Mouse (Mus musculus): ENCODE measurements around the gene Dnah2.
"Not testable (repeated sequence)": the region's sequence is repeated elsewhere in the genome, so short reads cannot be mapped to it uniquely, and the experiment has no call there.

Dnah2 gene

GRCm38 (mm10) chr11:69564391-69564790 is 15.5 kb upstream of the Dnah2 start:
- no peak for DNase-seq (ENCODE audit: low spot score in 2 of 2)

DNA sequence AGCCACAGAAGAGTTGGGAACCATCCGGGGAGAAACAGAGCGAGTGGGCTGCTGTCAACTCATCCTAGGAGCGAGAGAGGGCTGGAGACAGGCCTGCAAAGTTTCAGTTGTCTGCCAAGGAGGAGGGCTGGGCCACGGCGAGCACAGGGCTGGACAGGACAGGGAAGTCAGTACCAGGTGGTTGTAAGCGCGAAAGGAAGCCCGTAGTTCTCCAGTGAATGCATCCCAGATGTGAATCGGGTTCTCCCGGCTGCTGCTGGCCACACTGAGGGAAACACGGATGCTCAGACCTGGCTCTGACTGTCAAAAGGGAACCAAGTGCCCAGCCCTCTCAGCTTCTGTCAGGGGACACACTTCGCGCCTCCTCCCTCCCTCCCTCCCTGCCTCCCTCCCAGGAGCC is 14.5 kb upstream of the Dnah2 start:
- DNase-seq (ENCODE audit: low spot score in 2 of 2) = no peak

GRCm38 (mm10) chr11:69560896-69561854 is 12.3 kb upstream of the Dnah2 start:
- DNase-seq (ENCODE audit: low spot score in 2 of 2) = no peak

DNA sequence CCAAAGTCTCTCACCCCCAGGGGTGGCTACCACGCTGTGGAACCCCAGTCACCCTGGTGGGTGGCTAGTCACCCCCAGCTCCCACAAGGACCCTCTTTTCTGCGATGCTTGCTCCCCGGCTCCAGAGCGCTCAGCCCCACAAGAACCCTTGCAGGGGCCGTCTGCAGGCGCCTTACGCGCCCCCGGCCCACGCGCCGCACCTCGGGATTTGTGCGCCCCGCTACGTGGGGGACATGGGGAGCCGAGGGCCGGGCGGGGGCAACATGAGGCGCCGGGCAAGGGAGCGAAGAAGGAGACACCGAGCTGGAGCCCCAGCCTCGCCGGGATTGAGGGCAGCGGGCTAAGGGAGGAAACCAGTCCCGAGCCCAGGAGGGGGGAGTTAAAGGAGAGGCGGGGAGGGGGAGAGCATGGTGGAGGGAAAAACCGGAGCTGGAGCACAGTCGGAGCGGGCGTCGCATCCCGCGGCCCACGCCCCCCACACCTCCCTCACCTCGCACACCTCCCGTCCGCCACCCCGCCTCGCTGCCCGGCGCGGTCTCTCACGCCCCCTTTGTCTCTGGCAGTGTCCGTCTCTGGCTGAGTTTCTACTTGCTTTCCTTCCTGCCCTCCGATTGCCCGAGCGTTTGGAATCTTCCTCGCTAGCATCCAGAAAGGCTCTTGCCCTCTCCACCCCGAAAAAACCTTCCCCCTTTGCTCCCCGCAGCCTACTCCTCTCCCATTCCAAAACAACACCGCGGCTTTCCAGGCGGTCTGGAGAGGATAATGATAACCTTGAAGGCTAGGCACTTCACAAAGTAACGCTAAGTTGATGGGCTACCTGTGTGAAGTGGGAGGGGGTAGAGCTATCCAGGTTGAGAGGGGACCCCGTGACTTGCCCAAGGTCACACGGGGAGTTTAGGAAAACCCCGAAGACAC is 11.2 kb upstream of the Dnah2 start, which contains the start of gene Efnb3:
Gene Efnb3 (minus strand): TSS at position 355 of the 915 bp plus-strand sequence.
- peak in 1 of 2 experiments; percentile 24 for DNase-seq (ENCODE audit: low spot score in 2 of 2)

- DNase-seq (ENCODE audit: low spot score in 2 of 2) = no peak
These were observed 10.3 kb upstream of the Dnah2 start for GRCm38 (mm10) chr11:69559183-69559582.

DNA sequence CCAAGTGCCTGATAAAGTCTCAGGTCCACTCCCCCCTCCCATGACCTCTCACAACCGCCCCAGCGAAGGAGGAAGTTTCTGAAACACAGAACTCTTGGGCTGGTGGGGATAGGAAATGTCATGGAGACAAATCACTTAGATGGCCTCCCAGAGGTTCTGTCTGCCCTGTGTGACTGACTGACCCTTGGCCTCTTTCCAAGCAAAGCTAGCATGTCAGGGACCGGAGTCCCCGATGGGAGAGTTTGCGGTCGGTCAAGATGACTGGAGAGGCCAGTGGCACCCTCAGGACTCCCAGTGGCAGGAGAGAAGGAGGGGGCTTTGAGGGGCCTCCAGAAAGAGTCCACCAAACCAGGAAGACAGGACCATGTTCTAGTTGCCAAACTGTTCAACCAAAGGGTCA is 9.8 kb upstream of the Dnah2 start:
- no peak for DNase-seq (ENCODE audit: low spot score in 2 of 2)

GRCm38 (mm10) chr11:69557381-69557958 is 8.6 kb upstream of the Dnah2 start:
- DNase-seq (ENCODE audit: low spot score in 2 of 2) = peak; percentile 51 to 52

DNA sequence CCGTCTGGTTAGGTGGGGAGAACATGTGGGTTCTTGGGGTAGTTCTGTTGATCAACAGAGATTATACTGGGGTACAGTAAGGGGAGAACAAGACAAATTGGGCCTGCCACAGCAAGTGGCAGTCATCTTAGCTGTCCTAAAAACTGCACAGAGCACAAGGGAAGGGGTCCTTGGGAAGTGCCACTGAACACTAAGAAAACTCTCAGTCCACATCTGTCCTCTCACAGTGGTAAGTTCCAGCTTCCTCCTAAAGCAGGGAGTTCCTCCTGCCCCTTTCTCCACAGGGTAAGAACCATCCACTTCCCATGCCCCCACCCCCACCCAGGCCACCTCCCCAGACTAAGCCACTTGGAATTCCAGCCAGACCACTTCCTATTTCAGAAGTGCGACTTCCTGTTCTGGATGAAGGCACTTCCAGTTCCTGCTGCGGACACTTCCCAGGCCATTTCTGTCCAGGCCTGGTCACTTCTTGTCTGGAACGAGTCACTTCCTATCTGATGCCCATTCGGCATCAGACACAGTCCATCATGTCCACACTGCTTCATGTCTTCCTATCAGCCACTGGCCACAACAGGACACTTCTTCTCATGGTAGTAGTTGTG is 5.7 kb upstream of the Dnah2 start:
- DNase-seq (ENCODE audit: low spot score in 2 of 2) = no peak

DNA sequence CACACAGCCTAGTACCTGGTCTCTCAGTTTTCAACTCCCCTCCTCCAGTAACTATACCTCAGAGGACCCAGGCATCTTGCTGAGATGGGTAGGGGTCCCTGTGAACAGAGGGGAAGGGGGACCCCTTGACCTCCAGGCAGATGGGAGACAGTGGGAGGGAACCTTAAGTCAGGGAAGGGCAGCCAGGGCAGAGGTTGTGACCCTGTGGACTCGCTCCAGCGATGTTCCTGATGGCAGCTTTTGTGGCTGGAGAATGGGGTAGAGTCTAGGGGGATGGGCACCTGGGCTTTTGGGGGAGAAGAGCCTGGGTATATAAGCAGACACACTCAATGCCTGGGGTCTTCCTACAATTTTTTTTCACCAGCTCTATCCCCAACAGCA is 4.4 kb upstream of the Dnah2 start:
- DNase-seq (ENCODE audit: low spot score in 2 of 2) = no peak

DNA sequence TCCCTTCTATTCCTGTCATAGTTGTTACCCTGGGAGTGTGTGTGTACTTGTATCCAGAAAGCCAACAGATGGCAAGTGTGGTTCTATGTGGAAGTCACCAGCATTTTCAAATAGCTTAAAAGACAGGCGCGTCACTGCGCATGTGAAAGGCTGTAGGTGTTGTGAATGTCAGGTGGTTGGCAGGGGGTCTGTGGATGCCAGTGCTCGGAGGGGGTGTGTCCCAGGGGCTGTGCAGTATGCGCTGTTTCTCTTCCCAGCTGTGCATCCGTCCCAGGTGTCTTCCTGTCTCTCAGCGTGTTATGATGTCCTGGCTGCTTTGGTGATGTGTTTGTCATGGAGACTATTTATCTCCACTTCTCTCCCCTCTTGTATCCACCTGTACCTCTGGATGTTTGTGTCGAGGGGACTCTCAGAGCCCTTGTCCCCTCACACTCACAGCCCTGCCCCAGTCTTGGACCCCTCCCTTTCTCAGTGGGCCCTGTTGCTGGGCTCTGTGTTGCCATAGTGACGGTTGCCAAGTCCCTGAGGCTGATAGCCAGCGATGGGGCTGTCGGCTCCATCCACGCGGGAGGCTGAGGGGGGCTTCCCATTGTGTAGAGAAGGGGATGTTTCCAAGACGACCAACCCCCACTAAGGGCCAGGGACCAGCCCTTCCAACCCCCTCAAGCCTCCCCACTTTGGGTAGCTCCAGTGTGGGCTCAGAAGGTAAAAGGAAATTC is 3.9 kb upstream of the Dnah2 start:
- peak; percentile 46 to 66 for DNase-seq (ENCODE audit: low spot score in 2 of 2)

GRCm38 (mm10) chr11:69551310-69551709 is 2.4 kb upstream of the Dnah2 start:
- no peak for DNase-seq (ENCODE audit: low spot score in 2 of 2)

DNA sequence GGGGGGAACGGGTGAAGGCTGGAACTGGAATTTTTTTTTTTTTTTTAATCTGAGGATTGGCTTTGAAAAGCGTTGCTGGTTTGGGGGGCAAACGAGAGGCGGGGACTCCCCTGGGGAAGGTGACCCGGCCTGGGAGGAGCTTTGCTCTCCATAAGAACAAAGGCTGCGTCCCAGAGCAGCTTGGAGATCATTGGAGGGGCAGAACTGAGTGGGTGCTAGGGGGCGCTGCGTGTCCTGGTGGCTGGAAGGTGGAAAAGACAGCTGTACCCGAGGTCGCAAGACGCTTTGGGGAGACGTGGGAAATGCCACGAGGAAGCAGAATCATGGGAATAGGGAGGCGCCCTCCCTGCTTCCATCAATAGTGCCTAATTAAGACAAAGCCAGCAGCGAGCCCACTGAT is 1.8 kb downstream of the Dnah2 start:
- DNase-seq (ENCODE audit: low spot score in 2 of 2) = no peak

DNA sequence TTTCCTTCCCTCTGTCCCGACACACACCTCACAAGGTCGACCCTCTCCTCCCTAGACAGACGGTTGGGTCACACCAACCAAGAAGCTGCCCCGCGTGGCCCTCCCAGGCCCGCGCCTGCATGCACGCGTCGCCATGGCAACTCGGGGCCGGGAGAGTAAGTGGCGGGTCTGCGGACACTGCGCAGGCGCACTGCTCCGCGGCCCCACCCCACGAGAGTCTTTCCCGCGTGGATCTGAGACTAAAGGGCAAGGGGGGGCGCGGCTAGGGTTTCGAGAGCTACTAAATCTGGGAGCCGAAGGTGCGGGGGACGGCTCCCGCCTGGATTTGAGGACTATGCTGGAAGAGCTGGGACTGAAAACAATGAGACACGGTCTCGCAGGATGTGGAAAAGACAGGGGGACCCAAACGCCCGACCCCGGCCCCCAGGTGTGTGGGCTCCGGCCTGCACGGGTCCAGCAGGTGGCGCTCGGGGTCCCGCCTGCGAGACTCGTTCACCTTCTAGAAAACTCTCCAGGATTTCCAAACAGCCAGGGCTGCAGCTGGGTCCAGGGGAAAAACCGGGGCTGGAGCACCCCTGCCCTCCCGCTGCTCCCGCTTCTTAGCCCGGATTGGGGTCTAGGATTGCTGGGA is 2.4 kb downstream of the Dnah2 start:
- peak; percentile 75 to 80 for DNase-seq (ENCODE audit: low spot score in 2 of 2)

- no peak for DNase-seq (ENCODE audit: low spot score in 2 of 2)
These were observed 3.0 kb downstream of the Dnah2 start for GRCm38 (mm10) chr11:69545957-69546356.

DNA sequence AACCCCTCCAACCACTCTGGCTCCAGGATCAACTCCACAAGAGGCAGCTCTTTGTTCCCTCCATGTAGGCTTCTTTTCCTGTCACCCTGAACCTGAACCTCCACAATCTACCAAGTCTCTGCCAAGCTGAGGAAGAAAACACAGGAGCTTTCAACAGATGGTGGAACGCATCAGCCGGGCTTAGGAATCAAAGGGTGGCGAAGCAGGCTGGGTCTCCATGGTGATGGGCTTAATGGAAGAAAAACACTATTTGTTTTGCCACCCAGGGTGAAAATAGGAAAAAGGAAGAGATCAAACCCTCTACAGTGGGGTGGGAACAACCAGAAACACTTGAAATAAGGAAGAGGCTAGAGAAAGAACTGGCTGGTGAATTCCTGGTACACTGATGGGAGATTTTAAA is 5.3 kb downstream of the Dnah2 start:
- DNase-seq (ENCODE audit: low spot score in 2 of 2) = no peak

- not testable (repeated sequence) for DNase-seq (ENCODE audit: low spot score in 2 of 2)
These were observed 7.2 kb downstream of the Dnah2 start for GRCm38 (mm10) chr11:69541741-69542140.

DNA sequence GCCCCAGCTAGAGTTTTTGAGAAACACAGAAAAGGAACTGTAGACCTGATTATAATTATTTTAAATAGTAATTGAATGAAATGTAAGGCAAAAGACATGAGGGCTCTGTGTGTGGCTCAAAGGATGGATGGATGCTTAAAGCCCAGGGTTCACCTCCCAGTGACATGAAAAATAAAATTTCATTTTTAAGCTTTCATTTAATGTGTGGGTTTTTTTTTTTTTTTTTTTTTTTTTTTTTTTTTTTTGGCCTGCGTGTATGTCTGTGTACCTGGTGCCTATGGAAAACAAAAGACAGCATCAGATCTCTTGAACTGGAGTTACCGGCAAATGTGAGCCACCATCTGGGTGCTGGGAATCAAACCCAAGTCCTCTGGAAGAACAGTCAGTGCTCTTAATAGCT is 8.2 kb downstream of the Dnah2 start:
- DNase-seq (ENCODE audit: low spot score in 2 of 2) = no peak

DNA sequence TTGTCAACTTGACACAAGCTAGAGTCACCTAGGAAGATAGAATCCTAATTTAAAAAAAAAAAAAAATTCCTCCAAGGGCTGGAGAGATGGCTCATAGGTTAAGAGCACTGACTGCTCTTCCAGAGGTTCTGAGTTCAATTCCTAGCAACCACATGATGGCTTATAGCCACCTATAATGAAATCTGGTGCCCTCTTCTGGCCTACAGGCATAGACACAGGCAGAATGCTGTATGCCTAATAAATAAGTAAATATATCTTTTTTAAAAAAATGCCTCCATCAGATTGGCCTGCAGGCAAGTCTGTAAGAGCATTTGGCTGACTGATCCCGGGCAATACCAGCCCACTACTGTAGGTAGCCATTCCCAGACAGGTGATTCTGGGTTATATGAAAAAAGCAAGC is 13.9 kb downstream of the Dnah2 start:
- DNase-seq (ENCODE audit: low spot score in 2 of 2) = no peak

- no peak for DNase-seq (ENCODE audit: low spot score in 2 of 2)
These were observed 16.3 kb downstream of the Dnah2 start for GRCm38 (mm10) chr11:69532480-69533150.

GRCm38 (mm10) chr11:69530755-69531154 is 18.2 kb downstream of the Dnah2 start:
- DNase-seq (ENCODE audit: low spot score in 2 of 2) = not testable (repeated sequence)

Measured in frontal cortex, postnatal 36 days (tissue).